Mouse (Mus musculus): Measurements from ENCODE around the gene Lamc1.
"Not testable (repeated sequence)": the region's sequence is repeated elsewhere in the genome, so short reads cannot be mapped to it uniquely, and the experiment has no call there.

The Lamc1 gene

GRCm38 (mm10) chr1:153331796-153332443, 666 bp downstream of the Lamc1 start:
- peak; percentile 31 for DNase-seq (ENCODE audit: low read depth, low spot score)

DNA sequence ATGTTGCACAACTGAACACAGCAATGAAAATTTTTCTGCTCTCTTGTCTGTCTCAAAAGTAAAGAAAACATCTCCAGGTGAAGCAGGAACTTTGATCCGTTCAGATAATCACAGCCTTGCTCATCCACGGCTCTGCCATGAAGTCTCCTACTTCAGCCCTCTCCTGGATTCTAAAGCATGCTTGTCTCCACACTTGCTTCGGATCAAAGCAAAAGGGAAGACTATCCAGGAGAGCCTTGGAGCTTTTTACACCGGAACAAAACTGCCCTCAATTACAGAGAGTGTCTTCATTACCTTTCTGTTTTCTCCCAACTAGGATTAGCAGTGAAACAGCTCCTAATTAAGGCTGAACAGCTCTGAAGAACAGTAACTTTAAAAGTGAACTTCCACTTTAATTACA, 1.4 kb downstream of the Lamc1 start:
- DNase-seq (ENCODE audit: low read depth, low spot score) = no peak

- no peak for DNase-seq (ENCODE audit: low read depth, low spot score)
Observed at GRCm38 (mm10) chr1:153329306-153329705, 3.3 kb downstream of the Lamc1 start.

DNA sequence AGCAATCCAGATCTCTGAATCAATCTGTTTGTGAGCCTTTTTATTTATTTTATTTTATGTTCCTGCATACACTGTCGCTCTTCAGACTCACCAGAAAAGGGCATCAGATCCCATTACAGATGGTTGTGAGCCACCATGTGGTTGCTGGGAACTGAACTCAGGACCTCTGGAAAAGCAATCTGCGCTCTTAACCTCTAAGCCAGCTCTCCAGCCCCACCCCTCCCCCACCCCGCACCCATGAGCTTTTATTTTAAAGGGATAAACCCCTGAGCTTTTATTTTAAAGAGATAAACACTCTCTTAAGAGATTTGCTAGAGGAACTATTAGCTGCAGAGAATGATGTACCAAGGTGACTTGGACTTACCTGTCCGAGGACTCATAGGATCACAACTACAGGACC, 5.5 kb downstream of the Lamc1 start:
- no peak for DNase-seq (ENCODE audit: low read depth, low spot score)

DNA sequence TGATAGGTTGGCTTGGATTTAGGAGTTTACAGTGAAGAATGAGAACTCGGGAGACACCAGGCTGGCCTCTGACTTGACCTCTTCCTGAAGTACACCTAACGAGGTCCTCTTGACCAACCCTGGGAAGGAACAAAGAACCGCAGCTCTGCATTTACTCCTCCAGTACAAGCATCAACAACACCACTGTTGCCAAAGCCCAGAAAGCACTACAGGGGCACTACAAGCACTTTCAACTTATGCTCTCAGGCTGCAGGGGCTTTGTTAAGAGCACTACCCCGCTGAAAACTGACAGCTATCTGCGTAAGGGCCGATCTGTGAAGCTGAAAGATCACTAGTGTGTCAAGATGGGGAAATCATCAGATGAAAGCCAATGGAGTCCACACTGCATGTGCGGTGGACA, 6.4 kb downstream of the Lamc1 start:
- no peak for DNase-seq (ENCODE audit: low read depth, low spot score)

- no peak for DNase-seq (ENCODE audit: low read depth, low spot score)
Observed at GRCm38 (mm10) chr1:153321404-153321803, 11.2 kb downstream of the Lamc1 start.

GRCm38 (mm10) chr1:153320554-153321147, 11.9 kb downstream of the Lamc1 start:
- no peak for DNase-seq (ENCODE audit: low read depth, low spot score)

DNA sequence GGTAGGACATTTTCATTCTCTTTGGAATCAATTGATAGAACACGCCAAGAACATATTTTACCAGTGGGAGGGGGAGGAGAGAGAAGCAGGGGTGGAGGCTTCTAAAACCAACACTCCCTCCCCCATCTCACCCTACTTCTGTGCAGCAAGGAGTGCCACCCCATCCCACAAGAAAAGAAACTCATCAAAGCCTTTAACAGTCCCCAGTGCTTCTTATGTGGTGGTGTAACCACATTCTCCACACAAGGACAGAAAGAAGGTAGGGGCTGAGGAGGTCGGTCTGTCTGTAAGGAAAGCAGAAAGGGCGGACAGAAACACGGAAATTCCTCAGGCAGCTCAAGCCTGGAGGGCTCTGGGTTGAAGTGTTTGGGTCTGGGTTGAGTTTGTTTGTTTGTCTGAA, 12.5 kb downstream of the Lamc1 start:
- DNase-seq (ENCODE audit: low read depth, low spot score) = no peak

GRCm38 (mm10) chr1:153318741-153319140, 13.8 kb downstream of the Lamc1 start:
- no peak for DNase-seq (ENCODE audit: low read depth, low spot score)

- DNase-seq (ENCODE audit: low read depth, low spot score) = no peak
Observed at GRCm38 (mm10) chr1:153318287-153318686, 14.3 kb downstream of the Lamc1 start.

DNA sequence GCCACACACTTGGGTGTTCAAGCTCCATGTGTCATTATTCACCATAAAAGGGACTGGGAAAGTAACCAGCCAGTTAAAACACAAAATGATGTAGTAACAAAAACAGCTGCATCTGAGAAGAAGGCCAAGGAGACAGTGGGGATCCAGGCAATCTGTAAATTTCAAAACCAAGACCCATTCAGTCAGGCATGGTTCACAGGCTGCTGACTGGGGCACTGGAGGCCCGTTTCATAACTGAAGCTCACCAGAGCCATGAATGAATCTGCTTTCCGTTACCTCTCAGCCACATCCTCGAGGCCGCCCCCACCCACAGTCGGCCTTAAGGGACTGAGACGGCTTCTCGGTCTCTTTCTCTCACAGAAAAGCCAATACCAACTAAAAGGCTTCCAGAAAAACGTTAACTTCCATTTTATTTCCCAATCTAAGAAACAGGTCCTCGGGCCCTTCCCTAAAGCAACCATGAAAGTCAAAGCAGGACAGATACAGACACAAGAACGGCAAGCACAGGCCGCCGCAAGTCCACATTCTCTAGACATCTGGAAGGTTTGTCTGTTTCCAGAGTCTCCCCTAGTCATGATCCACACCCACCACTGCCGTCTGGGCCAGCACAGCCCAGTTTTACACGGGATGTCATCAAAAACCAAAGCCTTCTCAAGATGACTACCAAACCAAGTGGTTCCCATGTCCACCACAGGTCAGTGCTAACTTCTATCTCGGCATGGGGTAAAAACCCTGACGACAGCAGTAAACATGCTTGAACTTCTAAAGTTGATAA, 14.9 kb downstream of the Lamc1 start:
- no peak for DNase-seq (ENCODE audit: low read depth, low spot score)

GRCm38 (mm10) chr1:153316956-153317355, 15.6 kb downstream of the Lamc1 start:
- no peak for DNase-seq (ENCODE audit: low read depth, low spot score)

GRCm38 (mm10) chr1:153316286-153316685, 16.3 kb downstream of the Lamc1 start:
- DNase-seq (ENCODE audit: low read depth, low spot score) = no peak

DNA sequence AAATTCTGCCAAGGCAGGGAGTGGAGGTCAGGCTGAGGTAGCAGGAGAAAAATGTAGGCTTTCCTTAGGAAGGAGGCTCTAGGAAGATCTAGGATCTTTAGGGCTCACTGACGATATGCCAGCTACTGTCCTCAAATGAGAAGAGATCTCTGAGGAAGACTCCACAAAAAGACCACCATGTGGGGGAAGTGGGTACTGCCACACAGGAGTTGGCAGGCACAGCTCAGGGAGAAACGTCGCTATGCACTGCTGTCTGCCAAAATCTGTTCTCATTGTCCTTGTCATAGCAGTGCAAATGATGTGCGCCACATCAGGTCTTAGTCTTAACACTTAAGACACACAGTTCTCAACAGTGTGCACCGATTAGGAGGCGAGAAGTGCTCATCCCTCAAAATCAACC, 17.5 kb downstream of the Lamc1 start:
- DNase-seq (ENCODE audit: low read depth, low spot score) = no peak

- DNase-seq (ENCODE audit: low read depth, low spot score) = no peak
Observed at GRCm38 (mm10) chr1:153312992-153313391, 19.6 kb downstream of the Lamc1 start.

GRCm38 (mm10) chr1:153310190-153310589, 22.4 kb downstream of the Lamc1 start:
- DNase-seq (ENCODE audit: low read depth, low spot score) = no peak

GRCm38 (mm10) chr1:153309310-153309709, 23.3 kb downstream of the Lamc1 start:
- DNase-seq (ENCODE audit: low read depth, low spot score) = no peak

GRCm38 (mm10) chr1:153308915-153309296, 23.7 kb downstream of the Lamc1 start:
- no peak for DNase-seq (ENCODE audit: low read depth, low spot score)

- DNase-seq (ENCODE audit: low read depth, low spot score) = no peak
Observed at GRCm38 (mm10) chr1:153308179-153308914, 24.2 kb downstream of the Lamc1 start.

GRCm38 (mm10) chr1:153307509-153308178, 24.9 kb downstream of the Lamc1 start:
- DNase-seq (ENCODE audit: low read depth, low spot score) = no peak

DNA sequence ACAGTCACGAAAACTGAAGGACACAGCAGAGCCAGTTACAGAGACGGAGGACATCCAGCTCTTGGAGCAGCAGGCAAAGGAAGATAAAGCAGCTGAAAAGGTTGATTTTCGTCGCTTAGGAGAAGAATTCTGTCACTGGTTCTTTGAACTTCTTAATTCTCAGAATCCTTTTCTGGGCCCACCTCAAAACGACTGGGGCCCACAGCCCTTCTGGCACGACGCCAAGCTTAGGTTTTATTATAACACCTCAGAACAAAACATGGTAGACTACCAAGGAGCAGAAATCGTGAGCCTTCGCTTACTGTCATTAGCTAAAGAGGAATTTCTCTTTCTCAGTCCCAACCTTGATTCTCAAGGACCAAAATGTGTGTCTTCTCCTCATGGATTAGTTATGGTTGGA, 26.9 kb downstream of the Lamc1 start:
- DNase-seq (ENCODE audit: low read depth, low spot score) = not testable (repeated sequence)

- DNase-seq (ENCODE audit: low read depth, low spot score) = not testable (repeated sequence)
Observed at GRCm38 (mm10) chr1:153305249-153305648, 27.3 kb downstream of the Lamc1 start.

Data from embryo, embryonic 11.5 days (tissue).